Mouse (Mus musculus) intestine, embryonic 14.5 days (tissue): ENCODE results near the gene Oxnad1. TPM values are rescaled to one million over a fixed set of nuclear protein-coding genes. Genes with fewer than 3 reads are reported as not detected.
"Not testable (repeated sequence)": the region's sequence is repeated elsewhere in the genome, so short reads cannot be mapped to it uniquely, and the experiment has no call there.

Experiments used
- ATAC-seq: fragments of 200-750 bp; cut with Nextera tagmentation; replicated peaks from 2 replicates; pipeline ENCODE4 v1.8.0; 2017; ENCODE audit warnings: low read depth, moderate number of reproducible peaks, moderate TSS enrichment, moderate library complexity; ENCODE audit not compliant: low FRiP score, low TSS enrichment
- DNase-seq: peaks from one replicate; pipeline ENCODE4 v3.0.0-alpha.2; 2018; ENCODE audit warnings: low spot score
- H3K27ac ChIP-seq: fragments of 300-500 bp; sonication (generic); 2 replicates; pipeline ENCODE4 v1.5.1; 2014; ENCODE audit warnings: low read depth, mild to moderate bottlenecking, control low read depth
- H3K27me3 ChIP-seq: fragments of 300-500 bp; sonication (generic); replicated peaks from 2 replicates; pipeline ENCODE4 v1.6.1; 2014; ENCODE audit warnings: low read length, control low read depth; ENCODE audit not compliant: control insufficient read depth, insufficient read depth
- H3K36me3 ChIP-seq: fragments of 300-500 bp; sonication (generic); 2 replicates; pipeline ENCODE4 v1.6.1; 2014; ENCODE audit warnings: low read length, control low read depth; ENCODE audit not compliant: control insufficient read depth, insufficient read depth
- H3K4me1 ChIP-seq: fragments of 300-500 bp; sonication (generic); replicated peaks from 2 replicates; pipeline ENCODE4 v1.6.1; 2014; ENCODE audit warnings: low read length, control low read depth, mixed read lengths; ENCODE audit not compliant: control insufficient read depth, insufficient read depth
- H3K4me2 ChIP-seq: fragments of 300-500 bp; sonication (generic); 2 replicates; pipeline ENCODE4 v1.6.1; 2014; ENCODE audit warnings: low read length
- H3K4me3 ChIP-seq: fragments of 300-500 bp; sonication (generic); 2 replicates; pipeline ENCODE4 v1.5.1; 2014; ENCODE audit warnings: low read depth, low read length, control low read depth, mixed read lengths
- H3K9ac ChIP-seq: fragments of 300-500 bp; sonication (generic); 2 replicates; pipeline ENCODE4 v1.6.1; 2014; ENCODE audit warnings: mild to moderate bottlenecking, low read length
- H3K9me3 ChIP-seq: fragments of 300-500 bp; sonication (generic); 2 replicates; pipeline ENCODE4 v1.6.1; 2016; ENCODE audit warnings: low read length, control low read depth; ENCODE audit not compliant: control insufficient read depth
- WGBS: fragments of 180-500 bp; shearing (Covaris S2); extraction: QIAGEN DNeasy Blood & Tissue Kit; methylation state at CpG from one replicate; pipeline ENCODE4 v1.1.7; 2014; 5-methylcytosine and 5-hydroxymethylcytosine counted together
- polyA plus RNA-seq: library from polyadenylated mRNA; unstranded; fragments of >200 nt; fragmentation: Nextera tagmentation; extraction: Ambion mirVana; gene quantifications from 2 replicates; pipeline ENCODE4 v1.2.1, GENCODE M21; 2014

Gene Oxnad1
- polyA plus RNA-seq, 1 experiment from 2014 or later, result 23.6 TPM

DNA sequence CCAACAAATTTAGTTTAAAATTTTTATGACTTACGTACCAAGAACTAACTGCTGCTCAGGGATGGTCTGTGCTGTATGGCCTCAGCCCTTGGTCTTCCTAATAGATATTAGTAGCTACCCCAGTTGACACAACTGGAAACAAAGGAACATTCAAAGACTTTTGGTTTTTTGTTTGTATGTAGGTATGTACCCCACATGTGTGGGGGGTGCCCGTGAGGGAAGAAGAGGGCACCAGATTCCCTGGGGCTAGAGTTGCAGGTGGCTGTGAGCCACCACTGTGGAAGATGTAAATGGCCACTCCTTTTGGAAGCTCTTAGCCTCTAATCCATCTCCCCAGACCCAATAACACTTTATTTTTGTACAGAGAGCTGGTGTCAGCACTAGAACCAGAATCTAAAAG, 1.7 kb upstream of the Oxnad1 start:
- H3K27me3 ChIP-seq, result no peaks in the 10 kb centered on the region
- H3K4me2 ChIP-seq, result no peak overlapping the region
- 93% methylated on average over 2 of the region's 2 CpGs for WGBS
- H3K9ac ChIP-seq, result no peak overlapping the region
- H3K4me3 ChIP-seq, result no peak overlapping the region
- peaks cover 26% of the 10 kb centered on the region for H3K36me3 ChIP-seq
- H3K4me1 ChIP-seq, result peaks cover 16% of the 10 kb centered on the region
- DNase-seq, result no peak
- H3K27ac ChIP-seq, result no peak overlapping the region
- no peak for ATAC-seq
- no peaks in the 10 kb centered on the region for H3K9me3 ChIP-seq

DNA sequence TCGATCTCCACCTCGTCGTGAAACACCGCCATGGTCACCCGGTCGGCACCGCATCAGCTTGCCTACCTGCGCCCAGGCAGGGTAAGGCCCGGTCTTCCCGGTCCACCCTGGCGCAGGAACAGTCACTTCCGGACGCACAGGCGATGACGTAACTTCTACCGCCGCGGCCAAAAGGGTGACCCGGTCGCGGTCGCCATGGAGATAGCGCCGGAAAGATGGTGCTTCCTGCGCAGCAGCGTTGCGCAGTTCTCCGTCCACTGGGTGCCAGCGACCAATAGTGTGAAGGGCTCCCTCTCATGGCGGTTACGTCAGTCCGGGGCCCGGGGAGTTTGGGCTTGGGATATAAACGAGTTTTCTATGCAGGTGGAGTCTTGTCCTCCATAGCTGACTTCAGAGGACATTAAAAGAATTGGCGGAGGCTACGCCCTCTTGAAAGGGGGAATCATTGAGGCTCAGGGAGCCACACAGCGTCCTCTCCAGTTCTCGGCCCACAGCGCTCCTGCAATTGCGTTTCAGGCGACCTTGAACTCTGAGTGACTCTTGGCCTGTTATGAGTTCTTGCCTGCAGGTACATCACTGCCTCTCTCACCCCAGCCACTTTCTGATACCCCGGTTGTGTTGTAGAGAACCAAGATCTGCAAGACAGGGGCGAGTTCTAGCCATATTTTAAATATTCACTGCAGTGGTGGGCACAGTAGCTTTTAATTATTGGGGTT, 470 bp downstream of the Oxnad1 start, which contains the start of gene Dph3:
TSS of gene Dph3 (minus strand) at position 244 of the 716 bp plus-strand sequence.
- peak within 1 kb of the TSS; percentile 91 for H3K27ac ChIP-seq
- H3K4me2 ChIP-seq, result peak within 1 kb of the TSS; percentile 86
- H3K4me3 ChIP-seq, result peak within 1 kb of the TSS; percentile 60
- under 1% methylated on average over 43 of the region's 43 CpGs for WGBS
- peaks cover 16% of the 10 kb centered on the region for H3K4me1 ChIP-seq
- peaks cover 26% of the 10 kb centered on the region for H3K36me3 ChIP-seq
- no peaks in the 10 kb centered on the region for H3K27me3 ChIP-seq
- ATAC-seq (peak; percentile 97), DNase-seq (peak; percentile 99)
- peak within 1 kb of the TSS; percentile 55 for H3K9ac ChIP-seq
- H3K9me3 ChIP-seq, result no peaks in the 10 kb centered on the region

DNA sequence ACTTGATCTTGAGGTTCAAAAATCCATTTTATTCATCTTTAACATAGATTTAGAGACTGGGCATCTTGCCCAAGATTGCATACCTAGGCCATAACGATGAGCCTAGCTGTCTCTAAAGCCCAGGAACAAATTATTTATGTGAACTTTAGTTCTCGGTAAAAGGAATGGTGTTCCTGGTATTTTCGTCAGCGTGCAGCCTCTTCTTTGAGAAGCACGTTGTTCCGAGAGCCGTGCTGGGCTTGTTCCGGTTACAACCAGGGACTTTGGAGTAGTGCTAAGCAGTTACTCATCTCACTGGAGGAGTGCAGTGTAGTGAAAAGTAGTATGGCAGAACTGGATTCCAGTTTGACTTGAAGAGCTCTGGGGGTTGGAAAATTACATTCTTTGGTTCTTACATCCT, 1.1 kb downstream of the Oxnad1 start:
- DNase-seq, result peak; percentile 61
- H3K4me2 ChIP-seq, result peak overlapping the region; percentile 86

DNA sequence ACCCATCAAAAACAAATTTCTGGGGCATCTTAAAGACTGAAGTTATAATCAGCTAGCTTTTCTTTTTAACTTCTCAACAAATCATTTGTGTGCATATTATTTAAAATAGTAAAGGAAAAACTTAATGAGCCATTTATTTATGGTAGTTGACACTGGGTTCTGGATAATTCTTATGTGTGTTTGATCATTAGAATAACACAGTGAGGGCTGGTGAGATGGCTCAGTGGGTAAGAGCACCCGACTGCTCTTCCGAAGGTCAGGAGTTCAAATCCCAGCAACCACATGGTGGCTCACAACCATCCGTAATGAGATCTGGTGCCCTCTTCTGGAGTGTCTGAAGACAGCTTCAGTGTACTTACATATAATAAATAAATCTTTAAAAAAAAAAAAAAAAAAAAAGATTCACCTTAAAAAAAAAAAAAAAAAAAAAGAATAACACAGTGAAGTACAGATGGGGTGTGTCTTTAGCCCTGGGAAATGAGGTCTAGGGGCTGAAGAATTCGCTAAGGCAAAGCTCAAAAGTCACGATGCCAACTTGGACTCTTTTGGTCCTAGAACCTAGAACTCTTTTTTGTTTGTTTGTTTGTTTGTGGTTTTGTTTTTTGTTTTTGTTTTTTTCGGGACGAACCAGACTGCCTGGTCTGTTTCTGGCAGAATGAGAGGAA, 2.5 kb downstream of the Oxnad1 start:
- not testable (repeated sequence) for H3K27me3 ChIP-seq, H3K4me3 ChIP-seq, H3K27ac ChIP-seq, H3K9ac ChIP-seq, H3K9me3 ChIP-seq, DNase-seq, H3K4me2 ChIP-seq, H3K36me3 ChIP-seq, ATAC-seq
- peaks cover 16% of the 10 kb centered on the region for H3K4me1 ChIP-seq
- 86% methylated on average over 7 of the region's 7 CpGs for WGBS

More for the DNA sequence above, 1.1 kb downstream of the Oxnad1 start:
- H3K27ac ChIP-seq, result peak overlapping the region; percentile 91
- peak overlapping the region; percentile 55 for H3K9ac ChIP-seq
- 4% methylated on average over 8 of the region's 8 CpGs for WGBS
- H3K4me1 ChIP-seq, result peaks cover 16% of the 10 kb centered on the region
- H3K27me3 ChIP-seq, result no peaks in the 10 kb centered on the region
- peaks cover 20% of the 10 kb centered on the region for H3K36me3 ChIP-seq
- peak overlapping the region; percentile 60 for H3K4me3 ChIP-seq
- H3K9me3 ChIP-seq, result no peaks in the 10 kb centered on the region
- no peak for ATAC-seq

DNA sequence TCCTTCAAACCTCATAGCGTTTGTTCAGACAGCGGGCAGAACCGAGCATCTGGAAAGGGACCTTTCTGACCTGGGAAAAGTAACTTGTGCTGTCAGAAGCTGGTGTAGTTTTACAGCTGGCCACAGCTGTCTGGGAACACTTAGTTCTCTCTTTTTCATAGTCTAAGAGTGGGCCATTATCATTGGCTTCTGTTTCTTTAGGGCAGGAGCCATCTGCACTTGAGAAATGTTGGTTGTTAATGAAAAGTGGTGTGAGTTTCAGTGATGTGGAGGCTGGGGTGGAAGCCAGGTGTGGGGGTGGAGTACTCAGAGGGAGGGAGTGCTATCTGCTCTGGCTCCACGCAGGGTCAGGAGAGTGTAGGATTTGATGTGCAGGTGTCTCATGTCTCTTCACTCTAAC, 6.0 kb downstream of the Oxnad1 start:
- Histone ChIP-seq H3K4me2 (no peak overlapping the region), H3K36me3 (peaks cover 37% of the 10 kb centered on the region), H3K4me1 (peaks cover 11% of the 10 kb centered on the region), H3K4me3 (no peak overlapping the region), H3K27me3 (no peaks in the 10 kb centered on the region), H3K9ac (no peak overlapping the region), H3K9me3 (no peaks in the 10 kb centered on the region), H3K27ac (no peak overlapping the region)
- 45% methylated on average over 4 of the region's 4 CpGs for WGBS
- ATAC-seq (no peak), DNase-seq (no peak)

DNA sequence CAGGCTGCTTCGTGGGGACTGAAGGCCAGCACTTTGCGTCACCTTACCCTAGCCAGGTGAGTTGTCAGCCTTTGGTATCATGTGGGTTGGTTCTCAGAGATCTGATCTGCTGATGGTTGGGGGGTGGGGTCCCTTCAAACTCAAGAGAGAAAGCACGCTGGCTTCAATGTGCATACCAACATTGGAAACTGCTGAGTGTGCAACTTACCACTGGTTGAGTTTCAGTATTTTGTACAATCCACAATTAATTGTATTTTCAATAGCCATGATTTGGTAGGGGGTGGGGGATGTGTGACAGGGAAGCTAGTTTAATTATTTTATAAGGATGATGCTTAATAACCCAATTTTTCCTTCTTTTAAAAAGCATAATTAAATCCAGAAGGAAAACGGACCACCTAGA, 6.5 kb downstream of the Oxnad1 start:
- 81% methylated on average over 4 of the region's 4 CpGs for WGBS
- no peak overlapping the region for H3K27ac ChIP-seq
- no peaks in the 10 kb centered on the region for H3K9me3 ChIP-seq
- no peak overlapping the region for H3K9ac ChIP-seq
- no peak for ATAC-seq
- DNase-seq, result no peak
- no peak overlapping the region for H3K4me2 ChIP-seq
- H3K36me3 ChIP-seq, result peaks cover 43% of the 10 kb centered on the region
- H3K27me3 ChIP-seq, result no peaks in the 10 kb centered on the region
- no peak overlapping the region for H3K4me3 ChIP-seq
- H3K4me1 ChIP-seq, result peaks cover 5% of the 10 kb centered on the region

DNA sequence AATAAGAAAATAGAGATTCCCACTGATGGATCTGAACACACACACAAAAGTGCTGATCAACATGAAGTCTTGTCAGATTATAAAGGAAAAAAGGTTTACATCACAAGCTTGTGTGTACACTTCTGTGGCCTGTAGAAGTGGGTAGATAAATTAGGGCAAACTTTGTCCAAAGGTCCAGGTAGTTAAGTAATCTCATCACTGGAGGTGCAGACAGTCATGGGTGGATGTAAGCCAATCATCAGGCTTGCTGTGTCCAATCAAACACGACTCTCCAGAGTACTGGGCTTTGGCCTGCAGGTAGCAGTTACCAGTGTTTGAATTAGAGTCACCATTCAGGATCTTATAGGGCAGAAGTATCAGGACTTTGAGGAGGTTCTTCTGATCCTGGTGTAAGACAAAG, 7.8 kb downstream of the Oxnad1 start:
- peaks cover 56% of the 10 kb centered on the region for H3K36me3 ChIP-seq
- ATAC-seq (no peak), DNase-seq (no peak)
- no peak overlapping the region for H3K4me3 ChIP-seq
- H3K27me3 ChIP-seq, result no peaks in the 10 kb centered on the region
- 78% methylated on average over 1 of the region's 1 CpGs for WGBS
- H3K4me2 ChIP-seq, result no peak overlapping the region
- no peak overlapping the region for H3K9ac ChIP-seq
- no peaks in the 10 kb centered on the region for H3K4me1 ChIP-seq
- H3K9me3 ChIP-seq, result no peaks in the 10 kb centered on the region
- H3K27ac ChIP-seq, result no peak overlapping the region

DNA sequence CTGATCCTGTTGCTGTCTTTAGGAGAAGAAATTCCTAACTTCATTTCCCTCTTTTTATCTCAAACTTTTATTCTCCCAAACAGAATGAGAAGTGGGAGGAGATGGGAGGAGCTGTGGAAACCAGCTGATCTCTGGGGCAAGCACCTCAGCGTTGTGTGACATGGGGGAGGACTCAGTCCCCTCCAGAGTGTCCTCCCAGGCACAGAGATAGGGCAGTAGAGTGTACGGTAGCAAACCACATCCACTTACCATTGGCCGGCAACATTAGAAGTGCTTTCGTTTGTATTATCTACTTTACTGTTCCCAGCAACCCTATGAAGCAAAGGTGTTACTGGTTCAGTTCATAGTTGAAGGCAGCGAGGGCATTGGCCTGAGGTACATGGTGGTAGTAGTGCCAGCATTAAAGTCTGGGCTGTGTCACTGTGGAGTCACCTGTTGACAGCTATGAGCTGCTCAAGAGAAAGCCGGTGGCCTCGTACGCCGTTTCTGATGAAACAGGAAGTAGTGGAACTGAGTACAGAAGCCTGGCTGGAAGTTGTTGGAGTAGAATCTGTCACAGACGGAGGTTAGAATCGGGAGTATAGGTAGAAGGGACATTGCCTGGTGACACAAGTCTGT, 8.4 kb downstream of the Oxnad1 start:
- ATAC-seq (no peak), DNase-seq (no peak)
- 87% methylated on average over 11 of the region's 11 CpGs for WGBS
- no peak overlapping the region for H3K27ac ChIP-seq
- no peak overlapping the region for H3K4me3 ChIP-seq
- no peak overlapping the region for H3K4me2 ChIP-seq
- no peaks in the 10 kb centered on the region for H3K9me3 ChIP-seq
- no peaks in the 10 kb centered on the region for H3K4me1 ChIP-seq
- no peaks in the 10 kb centered on the region for H3K27me3 ChIP-seq
- H3K36me3 ChIP-seq, result peaks cover 60% of the 10 kb centered on the region
- H3K9ac ChIP-seq, result no peak overlapping the region
